Mouse (Mus musculus): Measurements from ENCODE around the gene Kri1. TPM values are rescaled to one million over a fixed set of nuclear protein-coding genes. Genes with fewer than 3 reads are reported as not detected.
"Not testable (repeated sequence)": the region's sequence is repeated elsewhere in the genome, so short reads cannot be mapped to it uniquely, and the experiment has no call there.

Kri1 gene
- polyA plus RNA-seq, 1 experiment from 2014 or later, result 11.1 TPM

DNA sequence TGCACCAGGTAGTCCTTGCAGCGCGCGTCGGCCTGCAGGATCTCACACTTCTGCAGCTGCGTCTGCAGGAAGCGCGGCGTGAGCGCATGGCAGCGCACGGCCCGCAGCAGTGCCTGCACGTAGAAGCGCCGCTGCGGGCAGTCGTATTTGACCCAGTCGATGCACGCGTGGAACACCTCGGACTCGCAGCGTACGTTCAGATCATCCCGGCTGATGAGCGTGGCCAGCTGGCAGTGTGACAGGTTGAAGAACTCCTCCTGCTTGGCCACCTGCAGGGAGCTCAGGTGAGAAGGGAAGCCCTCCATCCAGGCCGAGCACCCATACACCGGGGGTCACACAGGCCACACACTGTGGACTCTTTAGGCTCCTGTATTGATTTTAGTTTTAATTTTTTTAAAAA is 54.0 kb downstream of the Kri1 start:
- Histone ChIP-seq H3K27ac (no peak overlapping the region), H3K9me3 (no peaks in the 10 kb centered on the region), H3K4me2 (replicated peaks) (no peak overlapping the region), H3K4me1 (replicated peaks) (peaks cover 24% of the 10 kb centered on the region), H3K4me3 (replicated peaks) (no peak overlapping the region), H3K9ac (no peak overlapping the region), H3K36me3 (peaks cover 28% of the 10 kb centered on the region), H3K27me3 (replicated peaks) (no peaks in the 10 kb centered on the region)
- no peak for ATAC-seq
- 87% methylated on average over 28 of the region's 28 CpGs for WGBS

DNA sequence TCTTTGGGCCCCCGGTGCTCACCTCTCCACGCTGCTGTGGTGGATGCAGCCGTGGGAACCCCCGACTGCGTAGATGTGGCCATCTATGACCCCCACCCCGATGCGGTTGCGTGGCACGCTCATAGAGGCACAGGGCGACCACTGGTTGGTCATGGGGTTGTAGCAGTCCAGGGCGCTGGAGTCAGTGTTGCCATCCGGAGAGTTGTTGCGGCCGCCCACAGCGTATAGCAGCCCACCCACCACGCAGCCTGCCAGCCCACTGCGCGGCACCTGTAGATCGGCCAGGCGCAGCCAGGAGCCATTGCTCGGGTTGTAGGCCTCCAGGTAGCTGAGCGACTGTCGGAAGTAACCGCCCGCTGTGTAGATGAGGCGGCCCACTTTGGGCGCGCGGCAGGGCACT is 54.4 kb downstream of the Kri1 start:
- Histone ChIP-seq H3K4me3 (replicated peaks) (no peak overlapping the region), H3K9ac (no peak overlapping the region), H3K27me3 (replicated peaks) (no peaks in the 10 kb centered on the region), H3K4me2 (replicated peaks) (no peak overlapping the region), H3K36me3 (peaks cover 28% of the 10 kb centered on the region), H3K9me3 (no peaks in the 10 kb centered on the region), H3K27ac (no peak overlapping the region), H3K4me1 (replicated peaks) (peaks cover 24% of the 10 kb centered on the region)
- ATAC-seq, result no peak
- WGBS, result 92% methylated on average over 29 of the region's 29 CpGs

DNA sequence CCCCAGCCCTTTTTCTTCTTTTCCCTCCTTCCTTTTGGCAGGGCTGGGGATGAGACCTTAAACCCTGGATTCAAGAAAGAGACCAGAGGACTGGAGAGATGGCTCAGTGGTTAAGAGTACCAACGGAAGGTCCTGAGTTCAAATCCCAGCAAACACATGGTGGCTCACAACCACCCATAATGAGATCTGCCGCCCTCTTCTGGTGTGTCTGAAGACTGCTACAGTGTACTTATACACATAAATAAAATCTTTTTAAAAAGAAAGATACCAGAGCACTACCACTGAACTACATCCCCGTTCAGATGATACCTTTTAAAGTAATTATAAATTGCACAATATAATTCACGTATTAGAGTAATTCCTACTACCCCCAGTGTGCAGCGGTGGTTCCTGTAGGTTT is 54.9 kb downstream of the Kri1 start:
- Histone ChIP-seq H3K27me3 (replicated peaks) (no peaks in the 10 kb centered on the region), H3K4me1 (replicated peaks) (peaks cover 25% of the 10 kb centered on the region), H3K4me2 (replicated peaks) (no peak overlapping the region), H3K36me3 (peaks cover 28% of the 10 kb centered on the region), H3K27ac (no peak overlapping the region), H3K4me3 (replicated peaks) (no peak overlapping the region), H3K9me3 (no peaks in the 10 kb centered on the region), H3K9ac (no peak overlapping the region)
- WGBS, result 86% methylated on average over 5 of the region's 5 CpGs
- ATAC-seq, result no peak

DNA sequence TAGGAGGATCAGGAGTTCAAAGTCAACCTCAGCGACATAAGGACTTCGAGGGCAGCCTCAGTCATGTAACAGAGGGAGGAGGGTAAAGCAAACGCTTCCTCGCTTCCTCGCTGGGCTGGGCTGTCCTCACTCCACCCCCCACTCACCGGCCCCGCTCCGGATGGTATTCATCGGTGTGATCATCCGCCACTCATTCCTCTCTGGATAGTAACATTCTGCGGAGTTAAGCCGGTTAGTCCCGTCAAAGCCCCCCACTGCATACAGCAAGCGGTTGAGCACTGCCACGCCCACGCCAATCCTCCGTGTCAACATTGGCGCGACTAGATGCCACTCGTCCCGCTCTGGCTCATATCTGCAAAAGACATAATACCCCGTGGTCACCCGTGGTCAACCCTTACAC is 56.2 kb downstream of the Kri1 start:
- ATAC-seq, result no peak
- 48% methylated on average over 23 of the region's 23 CpGs for WGBS
- peaks cover 28% of the 10 kb centered on the region for H3K36me3 ChIP-seq

DNA sequence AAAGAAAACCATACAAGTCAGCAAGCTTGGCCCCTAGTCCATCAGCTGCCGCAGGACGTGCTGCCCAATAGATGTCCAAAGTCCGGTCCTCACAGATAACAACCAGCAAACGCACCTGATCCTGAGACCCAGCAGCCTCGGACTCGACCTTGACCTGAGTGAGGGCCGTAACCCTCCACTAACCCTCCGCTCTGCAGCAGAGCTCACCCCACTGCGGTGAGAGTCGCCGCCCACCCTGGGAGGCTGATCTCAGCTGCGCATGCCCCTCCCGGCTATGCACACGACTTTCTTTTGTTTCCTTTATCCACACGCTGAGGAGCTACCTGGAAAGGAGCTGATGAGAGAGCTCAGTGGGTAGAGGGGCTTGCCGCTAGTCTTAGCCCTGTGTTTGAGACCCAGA is 60.4 kb downstream of the Kri1 start:
- Histone ChIP-seq H3K9ac (peak overlapping the region; percentile 39; the same call in 1 of the 2 replicates), H3K36me3 (peaks cover 18% of the 10 kb centered on the region; the same call in 1 of the 2 replicates), H3K4me3 (replicated peaks) (peak overlapping the region; percentile 29), H3K4me2 (replicated peaks) (peak overlapping the region; percentile 70), H3K4me1 (replicated peaks) (peaks cover 19% of the 10 kb centered on the region), H3K27ac (peak overlapping the region; percentile 66), H3K27me3 (replicated peaks) (no peaks in the 10 kb centered on the region), H3K9me3 (no peaks in the 10 kb centered on the region)
- peak; percentile 41 for ATAC-seq
- 10% methylated on average over 16 of the region's 16 CpGs for WGBS

More for the DNA sequence above, 56.2 kb downstream of the Kri1 start:
- Histone ChIP-seq H3K27me3 (replicated peaks) (no peaks in the 10 kb centered on the region), H3K9ac (no peak overlapping the region), H3K4me3 (replicated peaks) (no peak overlapping the region), H3K9me3 (no peaks in the 10 kb centered on the region), H3K27ac (no peak overlapping the region), H3K4me2 (replicated peaks) (no peak overlapping the region), H3K4me1 (replicated peaks) (peaks cover 23% of the 10 kb centered on the region)

DNA sequence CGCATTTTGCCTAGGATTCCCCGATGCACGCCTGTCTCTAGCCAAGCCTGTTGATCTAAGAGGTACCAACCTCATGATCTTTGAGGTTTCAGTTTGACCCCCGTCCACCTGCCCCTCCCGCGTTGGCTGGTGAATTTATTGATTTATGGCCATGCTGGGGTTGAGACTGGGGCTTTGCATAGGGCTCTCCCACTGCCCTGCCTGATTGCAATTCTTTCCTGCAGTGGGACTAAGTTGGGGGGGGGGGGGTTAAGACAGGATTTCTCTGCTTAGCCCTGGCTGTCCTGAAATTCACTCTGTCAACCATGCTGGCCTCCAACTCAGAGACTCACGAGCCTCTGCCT is 62.4 kb downstream of the Kri1 start:
- H3K27ac ChIP-seq, result peak overlapping the region; percentile 87
- peak overlapping the region; percentile 32 for H3K4me3 ChIP-seq (replicated peaks)
- peak overlapping the region; percentile 6; the same call in 1 of the 2 replicates for H3K9ac ChIP-seq
- H3K9me3 ChIP-seq, result no peaks in the 10 kb centered on the region
- peak overlapping the region; percentile 54 for H3K4me2 ChIP-seq (replicated peaks)
- no peaks in the 10 kb centered on the region for H3K27me3 ChIP-seq (replicated peaks)
- 7% methylated on average over 7 of the region's 7 CpGs for WGBS
- peaks cover 15% of the 10 kb centered on the region for H3K4me1 ChIP-seq (replicated peaks)
- peaks cover 12% of the 10 kb centered on the region; the same call in 1 of the 2 replicates for H3K36me3 ChIP-seq
- ATAC-seq, result no peak

DNA sequence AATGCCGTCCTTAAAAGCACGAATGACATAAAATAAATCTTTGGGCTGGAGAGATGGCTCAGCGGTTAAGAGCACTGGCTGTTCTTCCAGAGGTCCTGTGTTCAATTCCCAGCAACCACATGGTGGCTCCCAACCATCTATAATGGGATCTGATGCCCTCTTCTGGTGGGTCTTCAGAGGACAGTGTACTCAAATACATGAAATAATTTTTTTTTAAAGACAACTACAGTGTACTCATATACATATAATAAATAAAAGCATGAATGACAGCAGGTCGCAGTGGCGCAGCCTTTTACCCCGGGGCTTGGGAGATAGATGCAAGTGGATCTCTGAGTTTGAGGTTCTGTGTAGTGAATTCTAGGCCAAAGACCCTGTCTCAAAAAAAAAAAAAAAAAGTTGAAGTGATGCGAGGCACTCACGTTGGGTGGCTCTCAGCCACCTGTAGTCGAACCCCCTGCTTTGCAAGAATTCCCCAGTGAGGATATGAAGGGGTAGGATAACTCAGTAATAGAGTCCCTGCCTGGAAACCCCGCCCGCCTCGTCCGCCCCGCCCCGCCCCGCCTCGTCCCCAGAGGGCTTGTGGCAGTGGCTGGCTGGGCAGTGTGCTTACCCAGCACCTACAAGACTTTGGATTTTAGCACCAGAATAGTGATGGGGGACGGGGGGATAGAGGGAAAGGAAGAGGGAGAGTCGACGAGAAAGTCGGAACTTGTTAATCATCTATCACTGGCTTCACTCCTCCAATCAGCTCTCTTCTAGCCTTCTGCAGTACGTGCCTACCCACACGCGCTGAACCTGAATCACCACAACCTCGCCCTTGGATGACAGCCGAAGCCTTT is 63.0 kb downstream of the Kri1 start:
- WGBS, result 19% methylated on average over 26 of the region's 26 CpGs
- Histone ChIP-seq H3K4me1 (replicated peaks) (peaks cover 15% of the 10 kb centered on the region), H3K9me3 (no peaks in the 10 kb centered on the region), H3K27me3 (replicated peaks) (no peaks in the 10 kb centered on the region), H3K4me2 (replicated peaks) (peak overlapping the region; percentile 54), H3K36me3 (peaks cover 8% of the 10 kb centered on the region; the same call in 1 of the 2 replicates), H3K27ac (peak overlapping the region; percentile 87), H3K9ac (peak overlapping the region; percentile 28; the same call in 1 of the 2 replicates), H3K4me3 (replicated peaks) (peak overlapping the region; percentile 32)
- peak; percentile 78 for ATAC-seq

DNA sequence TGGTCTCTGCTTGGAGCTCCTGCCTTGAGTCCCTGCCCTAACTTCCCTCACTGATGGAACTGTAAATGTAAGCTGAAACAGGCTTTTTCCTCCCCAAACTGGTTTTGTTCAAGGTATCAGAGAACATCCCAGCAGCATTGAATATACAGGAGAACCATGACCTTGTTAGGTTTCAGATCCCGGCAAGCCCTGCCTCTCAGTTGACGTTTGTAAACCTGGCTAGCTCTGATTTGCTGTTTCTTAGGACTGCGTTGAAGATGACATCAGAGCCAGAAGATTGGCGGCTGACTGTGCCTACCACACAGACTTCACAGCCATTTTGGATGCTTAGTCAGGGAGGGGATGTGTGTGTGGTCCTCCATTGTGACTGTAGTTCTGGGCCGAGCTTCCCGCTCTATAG is 63.9 kb downstream of the Kri1 start:
- Histone ChIP-seq H3K4me3 (replicated peaks) (no peak overlapping the region), H3K9me3 (no peaks in the 10 kb centered on the region), H3K27me3 (replicated peaks) (no peaks in the 10 kb centered on the region), H3K9ac (no peak overlapping the region), H3K36me3 (no peaks in the 10 kb centered on the region), H3K4me2 (replicated peaks) (no peak overlapping the region), H3K27ac (no peak overlapping the region), H3K4me1 (replicated peaks) (peaks cover 15% of the 10 kb centered on the region)
- ATAC-seq, result no peak
- 91% methylated on average over 6 of the region's 6 CpGs for WGBS

DNA sequence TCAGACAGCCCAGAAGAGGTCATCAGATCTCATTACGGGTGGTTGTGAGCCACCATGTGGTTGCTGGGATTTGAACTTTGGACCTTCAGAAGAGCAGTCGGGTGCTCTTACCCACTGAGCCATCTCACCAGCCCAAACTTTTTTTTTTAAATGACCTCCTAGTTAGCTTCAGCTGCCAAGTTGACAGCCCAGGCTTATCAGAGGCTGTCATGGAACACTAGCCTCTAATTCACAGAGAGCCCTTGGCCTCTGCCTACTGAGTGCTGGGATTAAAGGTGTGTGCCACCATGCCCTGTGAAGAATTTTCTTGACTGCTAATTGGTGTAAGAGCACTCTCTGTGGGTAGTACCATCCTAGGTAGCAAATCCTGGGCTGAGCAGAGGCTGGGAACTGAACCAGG is 64.3 kb downstream of the Kri1 start:
- not testable (repeated sequence) for H3K27me3 ChIP-seq (replicated peaks); H3K4me2 ChIP-seq (replicated peaks); H3K9ac ChIP-seq; H3K36me3 ChIP-seq; H3K9me3 ChIP-seq; H3K27ac ChIP-seq; H3K4me3 ChIP-seq (replicated peaks); ATAC-seq
- 88% methylated on average over 2 of the region's 2 CpGs for WGBS
- H3K4me1 ChIP-seq (replicated peaks), result peaks cover 15% of the 10 kb centered on the region

Other genes starting within 250 kb of the Kri1 start
- 1.0 and 1.1 TPM in 2 replicates for gene Zglp1, start 220.9 kb downstream of the Kri1 start, polyA plus RNA-seq (2015; fragmentation: Nextera tagmentation; extraction: Ambion mirVana)
- gene Gm49373, start 214.9 kb downstream of the Kri1 start, polyA plus RNA-seq (2015; fragmentation: Nextera tagmentation; extraction: Ambion mirVana), result 0.40 and 0.59 TPM in 2 replicates
- 57.3 and 68.2 TPM in 2 replicates for gene Fdx1l, start 214.4 kb downstream of the Kri1 start, polyA plus RNA-seq (2015; fragmentation: Nextera tagmentation; extraction: Ambion mirVana)
- gene Gm38431, start 196.0 kb downstream of the Kri1 start, polyA plus RNA-seq (2015; fragmentation: Nextera tagmentation; extraction: Ambion mirVana), result 1.0 and 2.4 TPM in 2 replicates
- 64.5 and 66.5 TPM in 2 replicates for gene Raver1, start 196.0 kb downstream of the Kri1 start, polyA plus RNA-seq (2015; fragmentation: Nextera tagmentation; extraction: Ambion mirVana)
- 13.6 and 15.7 TPM in 2 replicates for gene Tyk2, start 156.7 kb downstream of the Kri1 start, polyA plus RNA-seq (2015; fragmentation: Nextera tagmentation; extraction: Ambion mirVana)
- gene Cdc37, start 138.0 kb downstream of the Kri1 start, polyA plus RNA-seq (2015; fragmentation: Nextera tagmentation; extraction: Ambion mirVana), result 276 and 280 TPM in 2 replicates
- 6.0 and 6.8 TPM in 2 replicates for gene Pde4a, start 122.3 kb downstream of the Kri1 start, polyA plus RNA-seq (2015; fragmentation: Nextera tagmentation; extraction: Ambion mirVana)
- gene Keap1, start 48.6 kb downstream of the Kri1 start, polyA plus RNA-seq (2015; fragmentation: Nextera tagmentation; extraction: Ambion mirVana), result 55.8 and 59.8 TPM in 2 replicates
- gene S1pr5, start 39.5 kb downstream of the Kri1 start, polyA plus RNA-seq (2015; fragmentation: Nextera tagmentation; extraction: Ambion mirVana), result not detected in 2 replicates
- 50.0 and 55.1 TPM in 2 replicates for gene Atg4d, start 22.7 kb downstream of the Kri1 start, polyA plus RNA-seq (2015; fragmentation: Nextera tagmentation; extraction: Ambion mirVana)
- gene Cdkn2d, start 3.4 kb upstream of the Kri1 start, polyA plus RNA-seq (2015; fragmentation: Nextera tagmentation; extraction: Ambion mirVana), result 38.4 and 42.1 TPM in 2 replicates
- 106 and 115 TPM in 2 replicates for gene Ap1m2, start 24.4 kb upstream of the Kri1 start, polyA plus RNA-seq (2015; fragmentation: Nextera tagmentation; extraction: Ambion mirVana)
- 48.1 and 52.0 TPM in 2 replicates for gene Slc44a2, start 32.7 kb upstream of the Kri1 start, polyA plus RNA-seq (2015; fragmentation: Nextera tagmentation; extraction: Ambion mirVana)
- 143 and 150 TPM in 2 replicates for gene Ilf3, start 79.9 kb upstream of the Kri1 start, polyA plus RNA-seq (2015; fragmentation: Nextera tagmentation; extraction: Ambion mirVana)
- 57.0 and 60.5 TPM in 2 replicates for gene Qtrt1, start 123.9 kb upstream of the Kri1 start, polyA plus RNA-seq (2015; fragmentation: Nextera tagmentation; extraction: Ambion mirVana)
- 70.6 and 75.7 TPM in 2 replicates for gene Dnm2, start 136.9 kb upstream of the Kri1 start, polyA plus RNA-seq (2015; fragmentation: Nextera tagmentation; extraction: Ambion mirVana)
- 77.7 and 84.5 TPM in 2 replicates for gene Tmed1, start 222.3 kb upstream of the Kri1 start, polyA plus RNA-seq (2015; fragmentation: Nextera tagmentation; extraction: Ambion mirVana)
- 2.5 and 3.0 TPM in 2 replicates for gene AB124611, start 238.2 kb upstream of the Kri1 start, polyA plus RNA-seq (2015; fragmentation: Nextera tagmentation; extraction: Ambion mirVana)